Mouse (Mus musculus) limb, embryonic 14.5 days (tissue): ENCODE measurements around the gene Abcc4. TPM values are rescaled to one million over a fixed set of nuclear protein-coding genes. Genes with fewer than 3 reads are reported as not detected.
"Not testable (repeated sequence)": the region's sequence is repeated elsewhere in the genome, so short reads cannot be mapped to it uniquely, and the experiment has no call there.

Source experiments
- ATAC-seq: fragments of 200-750 bp; cut with Nextera tagmentation; 2 replicates; pipeline ENCODE4 v1.8.0; 2017; ENCODE audit warnings: low read depth, moderate number of reproducible peaks, moderate TSS enrichment; ENCODE audit not compliant: low FRiP score
- DNase-seq: peaks from one replicate; pipeline ENCODE4 v3.0.0-alpha.2; 2015; ENCODE audit warnings: low spot score
- H3K27ac ChIP-seq: fragments of 300-500 bp; sonication (generic); replicated peaks from 2 replicates; pipeline ENCODE4 v1.5.1; 2014; ENCODE audit warnings: low read depth, mild to moderate bottlenecking, low read length, moderate library complexity, mixed read lengths
- H3K27me3 ChIP-seq: fragments of 300-500 bp; sonication (generic); 2 replicates; pipeline ENCODE4 v1.6.1; 2014; ENCODE audit warnings: low read length, mixed read lengths; ENCODE audit not compliant: control insufficient read depth, insufficient read depth
- H3K36me3 ChIP-seq: fragments of 300-500 bp; sonication (generic); 2 replicates; pipeline ENCODE4 v1.6.1; 2014; ENCODE audit warnings: mild to moderate bottlenecking, low read length, moderate library complexity, mixed read lengths; ENCODE audit not compliant: control insufficient read depth, insufficient read depth
- H3K4me1 ChIP-seq: fragments of 300-500 bp; sonication (generic); 2 replicates; pipeline ENCODE4 v1.6.1; 2014; ENCODE audit warnings: antibody characterized with exemption, low read length, mixed read lengths; ENCODE audit not compliant: control insufficient read depth, insufficient read depth
- H3K4me2 ChIP-seq: fragments of 300-500 bp; sonication (generic); replicated peaks from 2 replicates; pipeline ENCODE4 v1.6.1; 2014; ENCODE audit warnings: low read depth, mild to moderate bottlenecking, low read length, moderate library complexity; ENCODE audit not compliant: severe bottlenecking
- H3K4me3 ChIP-seq: fragments of 300-500 bp; sonication (generic); replicated peaks from 2 replicates; pipeline ENCODE4 v1.5.1; 2014; ENCODE audit warnings: low read length
- H3K9ac ChIP-seq: fragments of 300-500 bp; sonication (generic); 2 replicates; pipeline ENCODE4 v1.6.1; 2014; ENCODE audit warnings: mild to moderate bottlenecking, low read depth, low read length, moderate library complexity; ENCODE audit not compliant: severe bottlenecking
- H3K9me3 ChIP-seq: fragments of 300-500 bp; sonication (generic); 2 replicates; pipeline ENCODE4 v1.6.1; 2016; ENCODE audit warnings: low read length; ENCODE audit not compliant: control insufficient read depth
- POLR2A ChIP-seq: fragments of 200-500 bp; IDR thresholded peaks from 2 replicates; pipeline ENCODE4 v1.8.0; 2012; ENCODE audit warnings: inconsistent platforms, mild to moderate bottlenecking, moderate library complexity, borderline replicate concordance; ENCODE audit not compliant: insufficient read depth, insufficient read length; ENCODE audit errors: extremely low read depth
- WGBS: fragments of 180-500 bp; shearing (Covaris S2); extraction: QIAGEN DNeasy Blood & Tissue Kit; methylation state at CpG from one replicate; pipeline ENCODE4 v1.1.7; 2014; 5-methylcytosine and 5-hydroxymethylcytosine counted together
- polyA plus RNA-seq, 2 experiments: library from polyadenylated mRNA; depleted of rRNA in 1 of 2; stranded (reverse) in 1 of 2; unstranded in 1 of 2; fragments of >200 nt; fragmentation: Nextera tagmentation in 1 of 2; extraction: Ambion mirVana in 1 of 2; gene quantifications; 2 replicates each; pipeline versions ENCODE4 v1.2.1 to v1.2.3; 2012 to 2014

Abcc4 gene
- polyA plus RNA-seq, 2 experiments = 1.3 to 2.1 TPM

GRCm38 (mm10) chr14:118544493-118544892 lies 161.5 kb downstream of the Abcc4 start:
- H3K36me3 ChIP-seq = no peaks in the 10 kb centered on the region
- no peak overlapping the region for H3K27ac ChIP-seq
- H3K4me2 ChIP-seq = no peak overlapping the region
- no peak for TF ChIP-seq POLR2A
- H3K4me1 ChIP-seq = no peaks in the 10 kb centered on the region
- H3K27me3 ChIP-seq = no peaks in the 10 kb centered on the region
- no peak for DNase-seq
- no peaks in the 10 kb centered on the region for H3K9me3 ChIP-seq
- no peak for ATAC-seq
- WGBS = 84% methylated on average over 6 of the region's 6 CpGs
- H3K4me3 ChIP-seq = no peak overlapping the region
- no peak overlapping the region for H3K9ac ChIP-seq

GRCm38 (mm10) chr14:118542947-118543346 lies 163.1 kb downstream of the Abcc4 start:
- H3K9ac ChIP-seq = no peak overlapping the region
- DNase-seq = no peak
- H3K27ac ChIP-seq = no peak overlapping the region
- no peaks in the 10 kb centered on the region for H3K36me3 ChIP-seq
- H3K4me3 ChIP-seq = no peak overlapping the region
- no peaks in the 10 kb centered on the region for H3K27me3 ChIP-seq
- WGBS = 84% methylated on average over 9 of the region's 9 CpGs
- H3K4me2 ChIP-seq = no peak overlapping the region
- no peaks in the 10 kb centered on the region for H3K4me1 ChIP-seq
- no peak for TF ChIP-seq POLR2A
- H3K9me3 ChIP-seq = no peaks in the 10 kb centered on the region
- ATAC-seq = no peak

- Histone ChIP-seq H3K9ac (no peak overlapping the region), H3K4me1 (0 out of 2 replicates have a peak, but pooled peaks cover 2% of the 10 kb centered on the region), H3K4me3 (no peak overlapping the region), H3K4me2 (no peak overlapping the region), H3K27me3 (no peaks in the 10 kb centered on the region), H3K27ac (no peak overlapping the region), H3K36me3 (no peaks in the 10 kb centered on the region), H3K9me3 (no peaks in the 10 kb centered on the region)
- 92% methylated on average over 3 of the region's 3 CpGs for WGBS
- no peak for TF ChIP-seq POLR2A
- ATAC-seq = no peak
- DNase-seq = no peak
Observed at GRCm38 (mm10) chr14:118531539-118531938, 174.5 kb downstream of the Abcc4 start.

- Histone ChIP-seq H3K4me2 (no peak overlapping the region), H3K27me3 (no peaks in the 10 kb centered on the region), H3K4me3 (no peak overlapping the region), H3K36me3 (no peaks in the 10 kb centered on the region), H3K4me1 (peaks cover 5% of the 10 kb centered on the region; the same call in 1 of the 2 replicates), H3K9me3 (no peaks in the 10 kb centered on the region), H3K27ac (no peak overlapping the region), H3K9ac (no peak overlapping the region)
- no peak for TF ChIP-seq POLR2A
- DNase-seq (no peak), ATAC-seq (no peak)
- 61% methylated on average over 9 of the region's 9 CpGs for WGBS
Observed at GRCm38 (mm10) chr14:118514280-118515031, 191.6 kb downstream of the Abcc4 start.

GRCm38 (mm10) chr14:118511715-118512114 lies 194.3 kb downstream of the Abcc4 start:
- DNase-seq, H3K4me3 ChIP-seq, H3K36me3 ChIP-seq, H3K9me3 ChIP-seq, H3K9ac ChIP-seq, H3K4me2 ChIP-seq, H3K27me3 ChIP-seq, ATAC-seq, H3K27ac ChIP-seq: not testable (repeated sequence)
- H3K4me1 ChIP-seq = peaks cover 11% of the 10 kb centered on the region
- WGBS = 92% methylated on average over 6 of the region's 6 CpGs
